Mouse (Mus musculus) cerebellum, adult 8-10 months (tissue): Measurements from ENCODE around the gene Slc15a2.

Experiments
- DNase-seq: peaks from one replicate; pipeline ENCODE4 v3.0.0; 2022

The Slc15a2 gene

GRCm38 (mm10) chr16:36747767-36748166 lies 37.0 kb downstream of the Slc15a2 start:
- no peak for DNase-seq

- DNase-seq = no peak
These were observed 37.7 kb downstream of the Slc15a2 start for GRCm38 (mm10) chr16:36747068-36747467.

DNA sequence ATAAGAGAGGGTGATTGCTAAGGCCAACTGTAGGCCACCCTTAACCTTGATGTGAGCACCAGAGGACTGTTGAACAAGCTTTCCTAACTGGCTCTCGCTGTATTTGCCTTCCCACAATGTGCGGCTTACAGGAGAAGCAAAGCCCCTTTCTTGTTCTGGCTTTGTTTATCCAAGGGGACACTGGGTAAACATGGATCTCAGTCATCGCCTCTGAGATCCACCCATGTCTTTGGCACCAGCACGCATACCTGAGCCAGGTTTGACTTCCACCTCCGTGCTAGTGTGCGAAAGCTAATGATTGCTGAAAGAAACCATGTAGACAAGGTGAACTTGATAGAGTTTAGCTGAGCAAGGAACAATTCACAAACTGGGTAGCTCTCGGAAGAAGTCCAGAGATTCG lies 41.2 kb downstream of the Slc15a2 start:
- DNase-seq = no peak

GRCm38 (mm10) chr16:36739404-36739930 lies 45.3 kb downstream of the Slc15a2 start:
- DNase-seq = no peak

DNA sequence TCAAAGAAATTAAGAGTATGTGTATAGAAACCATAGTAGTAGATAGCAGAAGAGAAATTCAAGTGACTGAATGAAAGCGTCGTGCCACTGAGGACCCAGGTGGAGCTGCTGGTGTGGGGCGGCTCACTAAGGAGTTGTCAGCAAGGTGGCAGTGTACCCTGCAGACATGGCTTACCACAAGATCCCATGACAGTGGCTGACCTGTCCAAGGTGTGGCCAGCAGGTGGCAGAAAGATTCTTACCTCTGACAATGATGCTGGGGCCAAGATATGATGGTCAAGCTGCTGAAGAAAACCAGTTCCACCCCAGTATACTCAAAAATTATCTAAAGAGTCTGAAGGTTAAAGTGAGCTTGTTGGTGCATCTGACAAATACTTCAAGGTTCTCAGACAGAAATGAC lies 49.3 kb downstream of the Slc15a2 start:
- DNase-seq = no peak

- DNase-seq = no peak
These were observed 50.9 kb downstream of the Slc15a2 start for GRCm38 (mm10) chr16:36733827-36734226.

DNA sequence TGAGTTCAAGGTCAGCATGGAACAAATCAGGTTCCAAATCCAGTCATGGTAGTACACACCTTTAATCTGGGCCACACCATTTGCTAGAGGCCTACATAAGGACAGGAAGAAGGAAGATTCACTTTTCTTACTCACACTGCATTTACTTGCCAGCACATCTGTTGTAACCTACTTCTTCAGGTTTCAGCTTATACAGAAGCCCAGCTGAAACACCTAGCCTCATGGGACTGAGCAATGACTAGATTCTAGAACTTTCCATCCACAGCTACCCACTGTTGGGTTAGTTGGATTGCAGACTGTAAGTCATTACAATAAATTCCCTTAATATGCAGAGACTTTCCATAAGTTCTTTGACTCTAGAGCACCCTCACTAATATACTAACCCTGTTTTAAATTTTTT lies 52.2 kb downstream of the Slc15a2 start:
- no peak for DNase-seq

GRCm38 (mm10) chr16:36728959-36729358 lies 55.8 kb downstream of the Slc15a2 start:
- no peak for DNase-seq

DNA sequence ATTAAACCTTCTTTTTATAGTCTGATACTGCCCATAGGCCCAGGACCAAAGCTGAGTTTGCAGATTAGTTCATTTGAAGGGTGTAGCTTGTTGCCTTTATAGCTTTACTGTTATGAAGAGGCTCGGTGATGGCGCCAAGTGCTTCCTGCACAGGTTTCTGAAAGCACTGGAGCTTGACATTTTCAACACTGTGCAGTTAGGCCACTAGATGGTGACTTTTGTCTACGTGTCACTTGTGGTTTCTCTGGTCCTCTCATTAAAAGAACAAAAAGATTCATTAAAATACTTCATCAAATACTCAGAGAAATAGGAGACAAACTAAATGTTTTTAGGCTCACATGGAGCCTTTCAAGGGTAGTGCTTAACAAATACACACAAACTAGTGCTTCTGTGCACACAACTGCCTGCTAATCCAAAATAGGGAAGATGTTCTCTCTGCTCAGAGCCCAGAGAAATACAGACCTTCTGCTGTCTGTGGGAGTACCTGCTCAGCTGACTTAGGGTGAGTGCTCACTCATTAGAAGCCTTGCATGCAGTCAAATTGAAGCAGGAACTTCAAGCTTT lies 60.8 kb downstream of the Slc15a2 start:
- DNase-seq = no peak

GRCm38 (mm10) chr16:36722739-36723138 lies 62.0 kb downstream of the Slc15a2 start:
- DNase-seq = no peak

- no peak for DNase-seq
These were observed 64.3 kb downstream of the Slc15a2 start for GRCm38 (mm10) chr16:36720194-36721055.

- DNase-seq = no peak
These were observed 66.1 kb downstream of the Slc15a2 start for GRCm38 (mm10) chr16:36718637-36719036.

- DNase-seq = no peak
These were observed 67.3 kb downstream of the Slc15a2 start for GRCm38 (mm10) chr16:36717481-36717880.

DNA sequence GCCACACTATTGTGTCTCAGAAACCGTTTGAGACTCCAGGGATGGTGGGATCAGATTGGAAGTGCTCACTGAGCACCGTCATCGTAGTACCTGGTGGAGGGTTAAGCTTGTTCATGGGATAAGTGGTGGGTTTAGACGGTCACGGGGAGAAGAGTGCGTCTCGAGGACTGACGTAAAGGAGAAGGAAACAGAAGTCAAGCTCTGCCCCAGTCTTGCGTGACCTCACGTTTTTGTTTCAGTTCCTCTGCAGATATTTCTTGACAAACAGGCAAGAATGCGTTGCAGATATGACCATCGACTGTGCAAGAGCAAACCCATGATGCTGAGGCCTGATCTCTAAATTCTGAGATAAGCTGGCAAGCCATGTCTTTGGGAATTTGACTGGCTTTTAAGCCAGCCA lies 73.0 kb downstream of the Slc15a2 start:
- no peak for DNase-seq

GRCm38 (mm10) chr16:36710794-36711193 lies 74.0 kb downstream of the Slc15a2 start:
- no peak for DNase-seq

DNA sequence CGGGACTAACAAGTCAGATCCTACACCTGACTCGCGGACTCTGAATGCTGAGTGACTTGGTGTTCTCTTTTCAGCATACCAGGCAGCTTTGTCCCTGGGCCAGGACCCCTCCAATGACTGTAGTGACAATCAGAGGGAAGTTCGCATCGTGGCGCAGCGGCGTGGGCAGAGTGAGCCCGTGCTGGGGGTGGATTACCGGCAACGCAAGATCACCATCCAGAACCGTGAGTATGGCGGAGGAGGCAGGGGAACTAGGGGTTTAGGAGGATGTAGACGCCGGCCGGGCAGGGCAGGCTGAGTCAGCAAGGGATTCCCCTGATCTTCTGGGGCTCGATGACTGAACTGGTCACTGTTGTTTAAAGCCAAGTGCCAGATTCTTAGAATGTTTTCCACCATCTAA lies 75.4 kb downstream of the Slc15a2 start:
- no peak for DNase-seq

DNA sequence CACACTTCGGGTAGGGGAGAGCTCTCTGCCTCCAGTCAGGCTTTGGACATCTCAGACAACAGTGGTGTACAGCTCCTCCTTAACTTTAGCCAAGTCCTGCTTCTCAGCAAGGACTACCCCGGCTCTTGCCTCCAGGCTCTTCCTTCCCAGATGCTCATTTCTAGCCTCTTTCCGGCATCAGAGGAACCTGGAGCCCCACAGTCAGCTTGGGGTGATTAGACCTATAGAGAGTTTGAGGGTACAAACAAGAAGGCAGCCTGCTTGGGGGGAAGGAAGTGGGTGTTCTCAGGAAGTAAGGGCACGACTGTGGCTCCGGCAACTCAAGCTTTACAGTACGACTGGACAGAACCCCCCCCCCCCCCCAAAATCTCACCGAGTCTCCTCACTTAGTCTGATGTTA lies 76.0 kb downstream of the Slc15a2 start:
- DNase-seq = no peak

DNA sequence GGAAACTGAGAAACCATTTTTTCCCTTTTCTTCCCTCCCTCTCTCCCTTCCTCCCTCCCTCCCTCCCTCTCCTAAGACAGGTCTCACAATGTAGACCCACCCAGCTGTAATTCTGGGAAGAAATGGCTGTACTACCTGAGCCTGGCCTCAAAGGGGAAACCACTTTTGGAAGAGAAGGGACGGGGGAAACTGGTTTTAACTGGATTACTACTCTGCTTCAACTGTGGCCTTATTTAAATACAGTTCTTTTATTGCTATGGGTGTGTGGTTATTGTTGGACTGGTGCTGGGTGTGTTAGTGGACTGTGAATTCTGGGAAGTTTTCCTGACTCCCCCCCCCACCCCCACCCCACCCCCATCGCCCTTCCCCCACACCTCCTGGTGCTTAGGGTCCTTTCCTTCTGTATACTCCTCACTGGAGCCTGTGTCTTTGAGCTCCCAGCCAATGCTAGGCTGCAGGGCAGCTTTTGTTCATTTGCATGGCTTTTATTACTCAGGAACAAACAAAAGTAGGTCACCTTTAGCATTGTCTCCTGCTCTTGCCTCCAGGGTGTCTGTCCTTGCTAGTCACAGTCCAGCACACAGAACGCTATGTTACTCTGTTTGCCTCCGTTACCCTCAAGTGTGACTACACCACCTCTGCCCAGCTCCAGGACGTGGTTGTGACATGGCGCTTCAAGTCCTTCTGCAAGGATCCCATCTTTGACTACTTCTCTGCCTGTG lies 76.9 kb downstream of the Slc15a2 start:
- DNase-seq = no peak

DNA sequence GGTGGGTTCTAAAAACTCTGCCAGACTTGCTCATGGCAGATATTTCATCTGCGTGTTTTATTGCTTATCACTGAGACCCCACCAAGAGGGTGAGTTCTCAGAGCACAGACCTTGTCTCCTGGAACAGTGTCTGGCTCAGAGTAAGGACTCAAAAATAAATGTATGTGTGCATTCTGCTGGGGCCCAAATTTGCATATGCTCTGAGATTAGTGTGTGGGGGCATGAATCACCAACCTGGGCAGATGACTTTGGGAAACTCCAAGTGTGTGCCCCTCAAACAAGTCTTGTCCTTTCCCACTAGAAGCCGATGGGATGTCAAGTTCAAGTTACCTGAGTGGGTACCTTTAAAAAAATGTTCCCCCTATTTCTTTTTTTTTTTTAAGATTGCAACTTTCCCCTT lies 84.3 kb downstream of the Slc15a2 start:
- no peak for DNase-seq
